Mouse (Mus musculus): ENCODE results near the gene Zbtb7b. TPM values are rescaled to one million over a fixed set of nuclear protein-coding genes. Genes with fewer than 3 reads are reported as not detected.

Zbtb7b gene
- polyA plus RNA-seq, 1 experiment from 2014 or later: 2.2 TPM

DNA sequence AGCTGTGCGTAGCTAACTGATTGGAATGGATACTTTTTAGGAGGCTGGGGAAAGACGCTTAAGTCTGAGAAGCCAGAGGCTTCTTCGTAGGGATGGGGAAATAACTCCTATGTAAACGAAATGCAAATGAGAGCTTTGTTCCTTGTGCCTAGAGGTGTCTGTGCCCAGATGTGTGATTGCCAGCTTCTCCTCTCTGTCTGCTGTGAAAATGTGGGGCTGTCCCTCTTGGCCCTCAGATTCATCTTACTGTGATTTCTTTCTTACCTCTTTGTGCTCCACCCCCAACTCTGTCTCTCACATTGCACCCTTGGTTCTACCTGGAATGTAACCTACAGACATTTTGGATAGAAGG is 2.1 kb upstream of the Zbtb7b start:
- peak overlapping the region; percentile 70 for H3K4me3 ChIP-seq (ENCODE audit: low read depth, low read length)
- H3K4me2 ChIP-seq: peak overlapping the region; percentile 100
- no peaks in the 10 kb centered on the region for H3K27me3 ChIP-seq (ENCODE audit: control insufficient read depth, insufficient read depth, low read length)
- peak overlapping the region; percentile 42 for H3K27ac ChIP-seq (ENCODE audit: low read depth, low read length)
- ATAC-seq (replicated peaks; ENCODE audit: insufficient number of reproducible peaks, low FRiP score, low TSS enrichment): no peak
- H3K4me1 ChIP-seq (ENCODE audit: control insufficient read depth, insufficient read depth, low read length): peaks cover 15% of the 10 kb centered on the region
- H3K36me3 ChIP-seq (ENCODE audit: control insufficient read depth, insufficient read depth, low read length): 0 out of 2 replicates have a peak, but pooled peaks cover 2% of the 10 kb centered on the region
- 0% methylated on average over 4 of the region's 4 CpGs for WGBS (ENCODE audit: insufficient replicate concordance)
- no peaks in the 10 kb centered on the region for H3K9me3 ChIP-seq (replicated peaks; ENCODE audit: control insufficient read depth, low read length)
- peak overlapping the region; percentile 73 for H3K9ac ChIP-seq (ENCODE audit: low read depth, low read length)

DNA sequence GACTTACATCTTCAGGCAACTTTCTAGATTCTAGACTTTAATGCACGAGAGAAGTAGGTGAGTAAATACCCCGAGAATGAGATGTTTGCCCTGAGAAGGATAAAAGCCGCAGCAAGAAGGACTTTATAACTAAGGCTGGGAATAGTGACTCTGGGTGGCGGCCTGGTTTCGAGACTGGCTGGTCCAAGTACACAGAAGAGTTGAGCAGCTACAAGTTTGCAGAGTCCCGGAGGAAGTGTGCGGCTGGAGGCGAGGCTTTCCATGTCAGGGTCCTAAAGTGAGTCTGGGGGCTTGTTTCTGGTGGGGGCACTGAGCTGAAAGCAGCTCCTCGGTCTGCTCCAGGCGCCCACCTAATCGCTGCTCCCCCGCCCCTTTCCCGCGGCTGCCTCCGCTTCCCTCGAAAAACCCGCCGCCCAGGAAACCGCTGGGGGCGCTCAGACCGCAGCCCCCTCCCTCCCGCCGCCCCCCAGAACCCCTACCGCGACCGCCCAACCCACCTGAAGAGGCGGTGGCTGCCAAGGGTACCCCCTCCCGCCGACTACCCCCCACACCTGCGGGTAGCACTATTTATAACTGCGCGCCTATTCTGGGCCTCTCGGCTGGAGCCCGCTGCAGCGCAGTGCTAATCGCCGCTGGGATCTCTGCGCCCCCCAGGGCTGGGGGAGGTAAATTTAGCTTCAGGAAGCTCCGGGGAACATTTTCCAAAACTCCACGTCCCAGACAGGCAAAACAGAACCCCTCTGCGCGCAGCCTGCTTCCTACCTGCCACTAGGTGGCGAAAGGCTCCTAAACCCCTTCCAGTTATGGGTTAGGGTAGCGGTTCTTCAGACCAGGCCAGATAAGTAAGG is 1.5 kb upstream of the Zbtb7b start:
- Histone ChIP-seq H3K4me2 (peak overlapping the region; percentile 100), H3K36me3 (ENCODE audit: control insufficient read depth, insufficient read depth, low read length) (0 out of 2 replicates have a peak, but pooled peaks cover 2% of the 10 kb centered on the region), H3K27ac (ENCODE audit: low read depth, low read length) (peak overlapping the region; percentile 42), H3K4me3 (ENCODE audit: low read depth, low read length) (peak overlapping the region; percentile 70), H3K9me3 (replicated peaks; ENCODE audit: control insufficient read depth, low read length) (no peaks in the 10 kb centered on the region), H3K27me3 (ENCODE audit: control insufficient read depth, insufficient read depth, low read length) (no peaks in the 10 kb centered on the region), H3K9ac (ENCODE audit: low read depth, low read length) (peak overlapping the region; percentile 73), H3K4me1 (ENCODE audit: control insufficient read depth, insufficient read depth, low read length) (peaks cover 19% of the 10 kb centered on the region)
- no peak for ATAC-seq (replicated peaks; ENCODE audit: insufficient number of reproducible peaks, low FRiP score, low TSS enrichment)
- WGBS (ENCODE audit: insufficient replicate concordance): under 1% methylated on average over 42 of the region's 44 CpGs

DNA sequence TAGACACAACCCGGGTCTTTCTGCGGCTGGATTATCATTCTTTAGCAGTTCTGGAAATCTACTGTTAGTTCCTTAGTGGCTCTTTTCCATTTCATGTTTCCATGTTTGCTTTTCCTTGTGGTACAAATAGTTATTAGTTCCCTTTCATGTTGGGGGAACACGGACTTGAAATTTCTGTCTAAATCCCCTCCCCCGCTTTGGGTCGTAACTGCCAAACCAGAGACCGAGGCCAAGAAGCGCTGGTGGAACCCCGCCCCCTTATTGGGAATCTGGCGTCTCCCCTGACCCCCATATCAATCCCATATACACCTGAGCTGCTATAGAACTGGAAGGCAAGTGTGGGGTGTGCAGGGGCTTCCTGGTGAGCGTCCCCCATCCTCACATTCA is 836 bp upstream of the Zbtb7b start:
- Histone ChIP-seq H3K9ac (ENCODE audit: low read depth, low read length) (peak overlapping the region; percentile 73), H3K4me3 (ENCODE audit: low read depth, low read length) (peak overlapping the region; percentile 70), H3K9me3 (replicated peaks; ENCODE audit: control insufficient read depth, low read length) (no peaks in the 10 kb centered on the region), H3K4me1 (ENCODE audit: control insufficient read depth, insufficient read depth, low read length) (peaks cover 26% of the 10 kb centered on the region), H3K27ac (ENCODE audit: low read depth, low read length) (peak overlapping the region; percentile 93), H3K4me2 (peak overlapping the region; percentile 100), H3K36me3 (ENCODE audit: control insufficient read depth, insufficient read depth, low read length) (no peaks in the 10 kb centered on the region), H3K27me3 (ENCODE audit: control insufficient read depth, insufficient read depth, low read length) (no peaks in the 10 kb centered on the region)
- WGBS (ENCODE audit: insufficient replicate concordance): 2% methylated on average over 10 of the region's 10 CpGs
- ATAC-seq (replicated peaks; ENCODE audit: insufficient number of reproducible peaks, low FRiP score, low TSS enrichment): no peak

DNA sequence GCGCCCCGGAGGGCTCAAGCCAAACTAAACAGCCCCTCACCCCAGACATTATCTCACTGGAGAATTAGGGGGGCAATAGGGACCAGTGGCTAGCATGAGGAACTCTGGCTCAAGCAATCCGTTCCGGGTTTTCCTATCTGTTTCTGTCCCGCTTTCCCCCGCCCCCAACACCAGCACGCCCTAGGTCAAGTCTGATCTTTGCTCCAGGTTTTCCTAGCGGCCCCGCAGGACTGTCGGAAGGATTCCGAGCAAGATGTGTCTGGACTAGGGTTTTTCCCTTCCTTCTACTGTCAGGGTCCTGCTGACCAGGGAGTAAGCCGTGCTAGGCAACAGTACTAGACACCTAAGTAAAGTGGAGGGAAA is 299 bp upstream of the Zbtb7b start:
- ATAC-seq (replicated peaks; ENCODE audit: insufficient number of reproducible peaks, low FRiP score, low TSS enrichment): no peak; the same call in 1 of the 2 replicates
- peak overlapping the region; percentile 93 for H3K27ac ChIP-seq (ENCODE audit: low read depth, low read length)

DNA sequence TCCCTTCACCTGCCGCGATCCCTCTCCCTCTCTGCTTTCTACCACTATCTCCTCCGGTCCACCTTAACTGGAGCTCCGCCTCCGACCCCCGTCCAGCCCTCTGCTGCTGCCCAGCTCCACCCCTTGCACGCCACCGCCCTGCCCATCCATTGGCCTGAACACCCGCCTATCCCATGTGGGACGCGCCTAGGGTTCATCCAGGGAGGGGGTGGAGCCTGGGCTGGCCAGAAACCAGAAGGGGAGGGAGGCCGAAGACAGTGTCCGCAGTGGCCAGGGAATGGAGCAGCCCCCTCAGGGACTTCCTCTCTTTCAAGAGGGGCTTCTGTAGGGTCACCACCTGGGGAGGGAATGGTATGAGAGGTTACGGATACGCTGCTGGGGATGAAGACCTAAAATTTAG is 971 bp downstream of the Zbtb7b start:
- peak overlapping the region; percentile 70 for H3K4me3 ChIP-seq (ENCODE audit: low read depth, low read length)
- no peaks in the 10 kb centered on the region for H3K9me3 ChIP-seq (replicated peaks; ENCODE audit: control insufficient read depth, low read length)
- peaks cover 30% of the 10 kb centered on the region for H3K4me1 ChIP-seq (ENCODE audit: control insufficient read depth, insufficient read depth, low read length)
- peak overlapping the region; percentile 73 for H3K9ac ChIP-seq (ENCODE audit: low read depth, low read length)
- no peaks in the 10 kb centered on the region for H3K27me3 ChIP-seq (ENCODE audit: control insufficient read depth, insufficient read depth, low read length)
- peak overlapping the region; percentile 93 for H3K27ac ChIP-seq (ENCODE audit: low read depth, low read length)
- peak; percentile 93 for ATAC-seq (replicated peaks; ENCODE audit: insufficient number of reproducible peaks, low FRiP score, low TSS enrichment)
- H3K4me2 ChIP-seq: peak overlapping the region; percentile 100
- H3K36me3 ChIP-seq (ENCODE audit: control insufficient read depth, insufficient read depth, low read length): no peaks in the 10 kb centered on the region
- WGBS (ENCODE audit: insufficient replicate concordance): 0% methylated on average over 15 of the region's 15 CpGs

More for the DNA sequence above, 299 bp upstream of the Zbtb7b start:
- peak overlapping the region; percentile 100 for H3K4me2 ChIP-seq
- H3K27me3 ChIP-seq (ENCODE audit: control insufficient read depth, insufficient read depth, low read length): no peaks in the 10 kb centered on the region
- H3K36me3 ChIP-seq (ENCODE audit: control insufficient read depth, insufficient read depth, low read length): no peaks in the 10 kb centered on the region
- WGBS (ENCODE audit: insufficient replicate concordance): 0% methylated on average over 11 of the region's 12 CpGs
- peak overlapping the region; percentile 73 for H3K9ac ChIP-seq (ENCODE audit: low read depth, low read length)
- H3K4me1 ChIP-seq (ENCODE audit: control insufficient read depth, insufficient read depth, low read length): peaks cover 30% of the 10 kb centered on the region
- H3K4me3 ChIP-seq (ENCODE audit: low read depth, low read length): peak overlapping the region; percentile 70
- H3K9me3 ChIP-seq (replicated peaks; ENCODE audit: control insufficient read depth, low read length): no peaks in the 10 kb centered on the region

DNA sequence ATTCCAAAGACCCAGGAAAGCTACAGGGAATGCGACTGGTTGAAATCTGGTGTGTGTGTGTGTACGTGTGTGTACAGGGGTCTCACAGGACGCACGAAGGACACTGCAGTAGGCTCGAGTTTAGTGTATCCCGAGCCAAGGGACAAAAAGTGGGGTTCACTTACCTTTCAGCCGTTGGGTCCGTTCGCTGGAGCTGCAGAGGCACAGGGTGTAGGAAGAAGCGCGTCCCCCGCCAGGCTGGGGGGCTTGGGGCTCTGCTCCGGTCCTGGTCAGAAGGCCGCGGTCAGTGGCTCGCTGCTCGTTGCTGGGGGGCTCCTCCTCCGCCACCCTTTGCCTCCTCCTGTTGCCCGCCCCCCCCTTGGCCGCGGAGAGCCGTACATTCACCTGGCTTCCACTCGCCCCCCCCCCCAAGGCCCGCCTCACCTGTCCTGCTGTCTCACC is 1.7 kb downstream of the Zbtb7b start:
- ATAC-seq (replicated peaks; ENCODE audit: insufficient number of reproducible peaks, low FRiP score, low TSS enrichment): no peak
- no peak overlapping the region for H3K27ac ChIP-seq (ENCODE audit: low read depth, low read length)
- H3K27me3 ChIP-seq (ENCODE audit: control insufficient read depth, insufficient read depth, low read length): no peaks in the 10 kb centered on the region
- no peaks in the 10 kb centered on the region for H3K9me3 ChIP-seq (replicated peaks; ENCODE audit: control insufficient read depth, low read length)
- WGBS (ENCODE audit: insufficient replicate concordance): 1% methylated on average over 17 of the region's 24 CpGs
- H3K36me3 ChIP-seq (ENCODE audit: control insufficient read depth, insufficient read depth, low read length): no peaks in the 10 kb centered on the region
- peak overlapping the region; percentile 70 for H3K4me3 ChIP-seq (ENCODE audit: low read depth, low read length)
- H3K4me2 ChIP-seq: peak overlapping the region; percentile 100
- H3K4me1 ChIP-seq (ENCODE audit: control insufficient read depth, insufficient read depth, low read length): peaks cover 30% of the 10 kb centered on the region
- H3K9ac ChIP-seq (ENCODE audit: low read depth, low read length): peak overlapping the region; percentile 86

DNA sequence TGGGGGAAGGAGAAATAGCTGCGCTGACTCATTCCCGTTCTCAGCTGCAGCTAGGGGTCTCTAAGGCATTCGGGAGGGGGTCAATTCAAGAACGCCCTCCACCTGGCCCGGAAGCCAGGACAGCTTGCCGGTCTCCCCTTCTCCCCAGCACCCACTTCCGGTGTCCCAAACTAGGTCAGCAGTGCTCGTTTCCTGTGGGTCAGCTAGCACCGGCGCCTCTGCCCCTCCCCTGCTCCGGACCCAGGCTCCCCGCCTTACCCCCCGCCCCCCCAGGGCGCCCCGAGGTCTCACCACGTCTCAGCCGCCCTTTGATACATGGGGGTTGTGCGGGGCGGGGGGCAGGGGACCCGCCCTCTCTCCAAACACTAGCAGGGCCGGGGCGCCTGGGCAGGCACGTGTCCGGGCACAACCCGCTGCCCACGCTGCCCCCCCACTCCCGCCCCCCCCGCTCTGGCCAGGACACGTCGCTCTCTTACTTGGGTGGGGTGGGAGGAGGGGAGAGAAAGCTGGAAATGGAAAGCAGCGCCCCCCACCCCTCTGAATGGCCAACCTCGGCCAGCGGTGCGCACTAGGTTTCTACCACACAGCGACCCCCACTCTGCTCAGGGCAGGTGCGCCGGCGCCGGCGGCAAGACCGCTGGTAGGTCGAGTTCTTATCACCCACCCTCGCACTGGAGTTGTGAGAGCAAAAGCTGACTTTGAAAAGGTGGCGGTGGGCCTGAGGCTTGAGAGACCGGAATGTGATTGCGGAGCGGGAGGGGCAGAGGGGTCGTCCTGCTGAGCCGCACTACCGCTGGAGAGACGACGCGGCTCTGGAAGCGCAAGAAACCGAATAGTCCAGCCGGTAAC is 2.7 kb downstream of the Zbtb7b start:
- peak overlapping the region; percentile 70 for H3K4me3 ChIP-seq (ENCODE audit: low read depth, low read length)
- H3K36me3 ChIP-seq (ENCODE audit: control insufficient read depth, insufficient read depth, low read length): no peaks in the 10 kb centered on the region
- 0 out of 2 replicates have a peak overlapping the region, but pooled peaks have one; percentile 29 for H3K27ac ChIP-seq (ENCODE audit: low read depth, low read length)

More for the DNA sequence above, 2.7 kb downstream of the Zbtb7b start:
- no peak for ATAC-seq (replicated peaks; ENCODE audit: insufficient number of reproducible peaks, low FRiP score, low TSS enrichment)
- Histone ChIP-seq H3K4me2 (peak overlapping the region; percentile 100), H3K9me3 (replicated peaks; ENCODE audit: control insufficient read depth, low read length) (no peaks in the 10 kb centered on the region), H3K9ac (ENCODE audit: low read depth, low read length) (peak overlapping the region; percentile 86), H3K27me3 (ENCODE audit: control insufficient read depth, insufficient read depth, low read length) (no peaks in the 10 kb centered on the region), H3K4me1 (ENCODE audit: control insufficient read depth, insufficient read depth, low read length) (peaks cover 32% of the 10 kb centered on the region)
- under 1% methylated on average over 51 of the region's 56 CpGs for WGBS (ENCODE audit: insufficient replicate concordance)

All from heart, embryonic 11.5 days (tissue).